Comparison of ENCODE assay signal across 11 mouse cellular contexts in the genomic region with DNA sequence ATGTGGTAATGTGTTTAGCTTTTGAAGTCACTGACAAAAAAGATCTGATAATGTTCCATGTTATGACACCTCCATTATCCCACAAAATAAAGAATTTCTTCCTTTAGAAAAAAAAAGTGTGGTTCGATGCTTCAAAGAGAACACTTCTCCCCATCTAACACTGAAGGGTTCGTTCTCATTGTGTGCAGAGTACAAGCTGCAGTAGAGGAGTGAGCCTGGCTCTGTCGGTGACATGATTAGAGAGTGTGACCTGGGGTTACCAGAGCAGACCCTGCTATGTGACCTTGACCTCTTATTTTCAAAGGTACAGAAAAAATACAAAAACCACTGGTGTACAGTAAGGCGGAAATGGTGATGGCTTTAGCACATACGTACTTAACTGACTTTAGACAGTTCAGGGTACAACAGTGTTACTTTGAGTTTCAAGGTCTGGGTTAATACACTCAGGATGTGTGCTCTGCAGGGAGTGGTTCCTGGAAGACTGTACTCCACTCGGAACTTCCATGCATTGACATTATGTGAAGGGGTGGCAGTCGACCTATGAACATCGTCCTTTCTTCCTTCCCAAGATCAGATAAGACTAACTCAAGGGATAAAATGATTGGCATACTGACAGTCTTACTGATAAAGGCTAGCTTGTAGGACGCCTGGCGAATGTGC.
"Had no signal": no experiment of that assay in that cellular context is flagged by ENCODE, and none has a peak within 500 bp of the region (broad histone marks: within the 10 kb centered on the region; RNA-seq: fewer than 3 reads in every experiment).

No protein-coding gene starts in this region.

- H3K27ac ChIP-seq: kidney, embryonic 15.5 days; liver, embryonic 12.5 days had no signal

- DNase-seq: kidney, adult 2 months; kidney, postnatal 14 days; left cerebral cortex, postnatal 4 days; lung, postnatal 36 days; right cerebral cortex, adult 18-20 months; right cerebral cortex, postnatal 25 days; thymus, postnatal 4 days had no signal

- H3K4me2 ChIP-seq: kidney, embryonic 15.5 days; liver, embryonic 12.5 days had no signal

- H3K36me3 ChIP-seq: kidney, embryonic 15.5 days; liver, embryonic 12.5 days had no signal

- H3K4me3 ChIP-seq: kidney, embryonic 15.5 days; liver, embryonic 12.5 days had no signal

- H3K9me3 ChIP-seq: kidney, embryonic 15.5 days; liver, embryonic 12.5 days had no signal

- H3K4me1 ChIP-seq: kidney, embryonic 15.5 days; liver, embryonic 12.5 days had no signal

- H3K27me3 ChIP-seq: kidney, embryonic 15.5 days; liver, embryonic 12.5 days had no signal

- ATAC-seq: inflammation-experienced regulatory T-cells, adult 6 months; liver, embryonic 12.5 days; lung, postnatal 0 days had no signal

- H3K9ac ChIP-seq: kidney, embryonic 15.5 days; liver, embryonic 12.5 days had no signal
